Mouse (Mus musculus) heart, embryonic 15.5 days (tissue): ENCODE results near the gene Hsd17b2. TPM values are rescaled to one million over a fixed set of nuclear protein-coding genes. Genes with fewer than 3 reads are reported as not detected.

Experiments
- ATAC-seq: fragments of 200-750 bp; cut with Nextera tagmentation; replicated peaks from 2 replicates; pipeline ENCODE4 v1.8.0; 2017; ENCODE audit warnings: low read depth, moderate TSS enrichment; ENCODE audit not compliant: insufficient number of reproducible peaks, insufficient read depth, low FRiP score
- H3K27ac ChIP-seq: fragments of 300-500 bp; sonication (generic); 2 replicates; pipeline ENCODE4 v1.5.1; 2015; ENCODE audit warnings: mild to moderate bottlenecking, inconsistent platforms
- H3K27me3 ChIP-seq: fragments of 300-500 bp; sonication (generic); 2 replicates; pipeline ENCODE4 v1.6.1; 2015; ENCODE audit warnings: inconsistent platforms
- H3K36me3 ChIP-seq: fragments of 300-500 bp; sonication (generic); 2 replicates; pipeline ENCODE4 v1.6.1; 2015; ENCODE audit warnings: mild to moderate bottlenecking, inconsistent platforms
- H3K4me1 ChIP-seq: fragments of 300-500 bp; sonication (generic); replicated peaks from 2 replicates; pipeline ENCODE4 v1.6.1; 2015; ENCODE audit warnings: inconsistent platforms
- H3K4me2 ChIP-seq: fragments of 300-500 bp; sonication (generic); 2 replicates; pipeline ENCODE4 v1.6.1; 2015; ENCODE audit warnings: inconsistent platforms, mild to moderate bottlenecking, moderate library complexity
- H3K4me3 ChIP-seq: fragments of 300-500 bp; sonication (generic); 2 replicates; pipeline ENCODE4 v1.5.1; 2015; ENCODE audit warnings: mild to moderate bottlenecking, inconsistent platforms
- H3K9ac ChIP-seq: fragments of 300-500 bp; sonication (generic); 2 replicates; pipeline ENCODE4 v1.6.1; 2015; ENCODE audit warnings: mild to moderate bottlenecking, inconsistent platforms
- H3K9me3 ChIP-seq: fragments of 300-500 bp; sonication (generic); replicated peaks from 2 replicates; pipeline ENCODE4 v1.6.1; 2016; ENCODE audit warnings: inconsistent platforms
- WGBS: fragments of 180-500 bp; shearing (Covaris S2); methylation state at CpG from one replicate; pipeline ENCODE4 v1.1.7; 2015; ENCODE audit warnings: mixed read lengths; 5-methylcytosine and 5-hydroxymethylcytosine counted together
- polyA plus RNA-seq: library from polyadenylated mRNA; unstranded; fragments of >200 nt; fragmentation: Nextera tagmentation; extraction: Ambion mirVana; gene quantifications from 2 replicates; pipeline ENCODE4 v1.2.1, GENCODE M21; 2015

The Hsd17b2 gene
- polyA plus RNA-seq, result 0.62 TPM in 1 of 2 replicates, not detected in the other

GRCm38 (mm10) chr8:117701859-117702258 lies at the start of gene Hsd17b2:
TSS of gene Hsd17b2 (plus strand) at chr8:117701904.
- H3K9me3 ChIP-seq, result no peaks in the 10 kb centered on the region
- no peak within 1 kb of the TSS for H3K27ac ChIP-seq
- no peak within 1 kb of the TSS for H3K9ac ChIP-seq
- no peaks in the 10 kb centered on the region for H3K4me1 ChIP-seq
- H3K4me2 ChIP-seq, result no peak within 1 kb of the TSS
- ATAC-seq, result no peak
- H3K4me3 ChIP-seq, result no peak within 1 kb of the TSS
- H3K36me3 ChIP-seq, result no peaks in the 10 kb centered on the region
- 50% methylated on average over 13 of the region's 13 CpGs for WGBS
- H3K27me3 ChIP-seq, result no peaks in the 10 kb centered on the region

- no peak for ATAC-seq
- Histone ChIP-seq H3K27ac (no peak overlapping the region), H3K4me3 (no peak overlapping the region), H3K4me2 (no peak overlapping the region), H3K4me1 (no peaks in the 10 kb centered on the region), H3K9me3 (no peaks in the 10 kb centered on the region), H3K27me3 (no peaks in the 10 kb centered on the region), H3K9ac (no peak overlapping the region), H3K36me3 (no peaks in the 10 kb centered on the region)
- WGBS, result 87% methylated on average over 1 of the region's 1 CpGs
Measured at GRCm38 (mm10) chr8:117652318-117652717, 49.4 kb upstream of the Hsd17b2 start.

- Histone ChIP-seq H3K36me3 (no peaks in the 10 kb centered on the region), H3K4me3 (no peak overlapping the region), H3K9ac (no peak overlapping the region), H3K4me1 (peaks cover 6% of the 10 kb centered on the region), H3K9me3 (no peaks in the 10 kb centered on the region), H3K4me2 (no peak overlapping the region), H3K27ac (no peak overlapping the region), H3K27me3 (no peaks in the 10 kb centered on the region)
- 72% methylated on average over 7 of the region's 7 CpGs for WGBS
- no peak for ATAC-seq
Measured at GRCm38 (mm10) chr8:117658990-117659389, 42.7 kb upstream of the Hsd17b2 start.

- H3K27ac ChIP-seq, result no peak overlapping the region
- no peaks in the 10 kb centered on the region for H3K9me3 ChIP-seq
- peaks cover 6% of the 10 kb centered on the region for H3K4me1 ChIP-seq
- ATAC-seq, result peak; percentile 39
- WGBS, result 23% methylated on average over 11 of the region's 11 CpGs
- H3K4me2 ChIP-seq, result 0 out of 2 replicates have a peak overlapping the region, but pooled peaks have one; percentile 15
- H3K27me3 ChIP-seq, result no peaks in the 10 kb centered on the region
- no peak overlapping the region for H3K4me3 ChIP-seq
- no peaks in the 10 kb centered on the region for H3K36me3 ChIP-seq
- H3K9ac ChIP-seq, result no peak overlapping the region
Measured at GRCm38 (mm10) chr8:117660358-117661031, 41.2 kb upstream of the Hsd17b2 start.

- ATAC-seq, result no peak
- WGBS, result 66% methylated on average over 13 of the region's 13 CpGs
Measured at GRCm38 (mm10) chr8:117667349-117668124, 34.2 kb upstream of the Hsd17b2 start.

GRCm38 (mm10) chr8:117670461-117670860 lies 31.2 kb upstream of the Hsd17b2 start:
- H3K4me3 ChIP-seq, result no peak overlapping the region
- no peak overlapping the region for H3K9ac ChIP-seq
- H3K4me2 ChIP-seq, result no peak overlapping the region
- no peaks in the 10 kb centered on the region for H3K36me3 ChIP-seq
- peaks cover 9% of the 10 kb centered on the region; the same call in 1 of the 2 replicates for H3K27me3 ChIP-seq
- ATAC-seq, result no peak
- H3K9me3 ChIP-seq, result no peaks in the 10 kb centered on the region
- H3K27ac ChIP-seq, result no peak overlapping the region
- WGBS, result 24% methylated on average over 11 of the region's 11 CpGs
- peaks cover 2% of the 10 kb centered on the region; the same call in 1 of the 2 replicates for H3K4me1 ChIP-seq

More at GRCm38 (mm10) chr8:117667349-117668124, 34.2 kb upstream of the Hsd17b2 start:
- Histone ChIP-seq H3K27me3 (peaks cover 9% of the 10 kb centered on the region; the same call in 1 of the 2 replicates), H3K4me1 (no peaks in the 10 kb centered on the region), H3K36me3 (no peaks in the 10 kb centered on the region), H3K9ac (no peak overlapping the region), H3K27ac (no peak overlapping the region), H3K9me3 (no peaks in the 10 kb centered on the region), H3K4me3 (no peak overlapping the region), H3K4me2 (no peak overlapping the region)

GRCm38 (mm10) chr8:117672558-117672957 lies 29.1 kb upstream of the Hsd17b2 start:
- Histone ChIP-seq H3K36me3 (no peaks in the 10 kb centered on the region), H3K4me2 (no peak overlapping the region), H3K4me3 (no peak overlapping the region), H3K27ac (no peak overlapping the region), H3K9me3 (no peaks in the 10 kb centered on the region), H3K4me1 (peaks cover 2% of the 10 kb centered on the region; the same call in 1 of the 2 replicates), H3K27me3 (peaks cover 9% of the 10 kb centered on the region; the same call in 1 of the 2 replicates), H3K9ac (no peak overlapping the region)
- WGBS, result 78% methylated on average over 3 of the region's 3 CpGs
- no peak for ATAC-seq

- no peak for ATAC-seq
- peaks cover 6% of the 10 kb centered on the region; the same call in 1 of the 2 replicates for H3K27me3 ChIP-seq
- peaks cover 2% of the 10 kb centered on the region; the same call in 1 of the 2 replicates for H3K4me1 ChIP-seq
- H3K36me3 ChIP-seq, result no peaks in the 10 kb centered on the region
- H3K9ac ChIP-seq, result peak within 1 kb of the TSS; percentile 65
- WGBS, result 6% methylated on average over 17 of the region's 17 CpGs
- no peak within 1 kb of the TSS for H3K27ac ChIP-seq
- no peaks in the 10 kb centered on the region for H3K9me3 ChIP-seq
- peak within 1 kb of the TSS; percentile 83 for H3K4me2 ChIP-seq
- H3K4me3 ChIP-seq, result peak within 1 kb of the TSS; percentile 63
Measured at GRCm38 (mm10) chr8:117673430-117673830, 28.3 kb upstream of the Hsd17b2 start, which contains the start of gene Sdr42e1. TSS of gene Sdr42e1 (minus strand) at chr8:117673689.

GRCm38 (mm10) chr8:117675171-117675570 lies 26.5 kb upstream of the Hsd17b2 start:
- no peaks in the 10 kb centered on the region for H3K9me3 ChIP-seq
- 76% methylated on average over 5 of the region's 5 CpGs for WGBS
- H3K27me3 ChIP-seq, result peaks cover 5% of the 10 kb centered on the region; the same call in 1 of the 2 replicates
- no peaks in the 10 kb centered on the region for H3K36me3 ChIP-seq
- no peak for ATAC-seq
- no peak overlapping the region for H3K4me2 ChIP-seq
- H3K4me1 ChIP-seq, result peaks cover 2% of the 10 kb centered on the region; the same call in 1 of the 2 replicates
- no peak overlapping the region for H3K27ac ChIP-seq
- H3K9ac ChIP-seq, result no peak overlapping the region
- H3K4me3 ChIP-seq, result no peak overlapping the region

GRCm38 (mm10) chr8:117676460-117676859 lies 25.2 kb upstream of the Hsd17b2 start:
- H3K4me2 ChIP-seq, result no peak overlapping the region
- 63% methylated on average over 9 of the region's 9 CpGs for WGBS
- H3K27me3 ChIP-seq, result no peaks in the 10 kb centered on the region; the same call in 1 of the 2 replicates
- H3K9me3 ChIP-seq, result no peaks in the 10 kb centered on the region
- peaks cover 2% of the 10 kb centered on the region; the same call in 1 of the 2 replicates for H3K4me1 ChIP-seq
- H3K4me3 ChIP-seq, result no peak overlapping the region
- H3K27ac ChIP-seq, result no peak overlapping the region
- H3K36me3 ChIP-seq, result no peaks in the 10 kb centered on the region
- no peak for ATAC-seq
- H3K9ac ChIP-seq, result no peak overlapping the region

- no peak overlapping the region for H3K9ac ChIP-seq
- H3K36me3 ChIP-seq, result no peaks in the 10 kb centered on the region
- H3K9me3 ChIP-seq, result no peaks in the 10 kb centered on the region
- H3K4me2 ChIP-seq, result no peak overlapping the region
- no peak overlapping the region for H3K4me3 ChIP-seq
- 63% methylated on average over 8 of the region's 8 CpGs for WGBS
- H3K27me3 ChIP-seq, result no peaks in the 10 kb centered on the region
- ATAC-seq, result no peak
- no peak overlapping the region for H3K27ac ChIP-seq
- peaks cover 2% of the 10 kb centered on the region; the same call in 1 of the 2 replicates for H3K4me1 ChIP-seq
Measured at GRCm38 (mm10) chr8:117677011-117677410, 24.7 kb upstream of the Hsd17b2 start.
